Mouse (Mus musculus): ENCODE results near the gene Npnt.

Gene Npnt

DNA sequence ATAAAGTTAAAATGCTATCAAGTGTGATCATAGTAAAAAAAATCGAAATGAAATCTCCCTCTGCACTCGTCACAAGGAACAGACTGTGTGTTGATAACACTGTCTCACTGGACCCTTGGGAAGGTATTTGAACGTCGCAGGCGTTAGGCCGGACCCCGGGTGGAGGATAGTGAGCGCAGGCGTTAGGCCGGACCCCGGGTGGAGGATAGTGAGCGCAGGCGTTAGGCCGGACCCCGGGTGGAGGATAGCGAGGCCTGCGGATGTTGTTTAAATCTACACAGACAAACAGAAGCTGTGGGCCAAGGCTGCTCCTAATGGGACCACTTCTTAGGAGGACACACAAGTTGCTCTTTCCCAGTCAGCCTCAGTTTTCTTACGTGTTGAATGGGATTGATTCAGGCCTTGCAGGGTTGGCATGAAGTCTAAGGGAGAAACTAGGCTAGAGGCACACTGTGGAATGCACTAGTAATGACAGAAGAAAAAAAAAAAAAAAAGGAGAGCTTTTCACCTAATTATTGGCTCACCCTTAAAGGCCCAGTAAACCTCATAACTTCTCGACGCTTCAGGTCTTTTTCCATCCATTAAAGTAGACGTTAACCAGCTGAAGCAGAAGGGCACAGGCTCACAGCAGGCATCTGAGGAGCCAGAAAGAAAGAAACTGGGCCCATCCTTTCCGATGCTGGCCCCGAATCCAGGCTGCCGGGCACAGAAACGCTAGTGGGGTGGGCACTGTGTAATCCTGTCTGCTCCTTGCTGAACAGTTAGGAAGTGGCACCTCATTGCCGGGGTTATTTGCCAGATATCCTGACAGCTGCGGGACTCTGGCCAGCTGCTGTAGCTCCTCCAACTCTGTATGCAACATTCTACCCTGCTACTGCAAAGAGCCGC, 98.0 kb downstream of the Npnt start:
- no peak for DNase-seq

DNA sequence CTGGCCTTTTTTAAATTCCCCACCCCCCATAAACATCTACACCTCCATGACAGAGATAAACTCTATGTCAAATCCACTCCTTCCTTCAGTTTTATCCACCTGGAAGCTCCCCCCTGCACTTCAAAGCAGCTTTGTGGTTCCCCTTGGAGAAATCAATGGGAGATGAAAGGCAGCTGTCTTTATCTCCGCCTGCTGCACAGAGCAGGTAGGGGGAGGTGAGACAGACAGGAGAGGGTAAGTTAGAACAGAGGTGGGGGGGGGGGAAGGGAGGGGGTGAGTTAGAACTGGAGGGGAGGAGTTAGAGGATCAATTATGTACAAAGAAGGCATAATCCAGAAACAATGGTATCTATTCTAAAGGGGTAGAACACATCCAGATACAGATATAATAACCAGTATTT, 98.7 kb downstream of the Npnt start:
- DNase-seq, result no peak

DNA sequence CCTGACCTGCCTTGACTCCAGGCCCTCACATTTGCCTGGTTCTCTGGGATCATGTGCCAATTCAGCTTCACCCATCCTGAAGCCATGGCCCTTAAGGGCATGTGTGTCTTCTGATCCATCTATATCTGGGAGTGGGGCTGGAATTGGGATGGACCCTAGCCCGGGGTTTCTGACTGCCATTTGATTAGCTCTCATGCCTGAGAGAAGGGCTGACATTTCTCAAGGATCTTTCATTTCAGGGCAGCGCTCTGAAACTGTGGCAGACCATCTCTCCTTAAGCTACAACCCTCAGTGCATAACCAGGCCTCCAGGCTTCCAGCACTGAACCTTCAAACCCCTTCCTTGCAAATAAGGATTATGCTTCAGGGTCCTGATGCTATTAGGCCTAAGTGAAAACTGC, 99.7 kb downstream of the Npnt start:
- no peak for DNase-seq

DNA sequence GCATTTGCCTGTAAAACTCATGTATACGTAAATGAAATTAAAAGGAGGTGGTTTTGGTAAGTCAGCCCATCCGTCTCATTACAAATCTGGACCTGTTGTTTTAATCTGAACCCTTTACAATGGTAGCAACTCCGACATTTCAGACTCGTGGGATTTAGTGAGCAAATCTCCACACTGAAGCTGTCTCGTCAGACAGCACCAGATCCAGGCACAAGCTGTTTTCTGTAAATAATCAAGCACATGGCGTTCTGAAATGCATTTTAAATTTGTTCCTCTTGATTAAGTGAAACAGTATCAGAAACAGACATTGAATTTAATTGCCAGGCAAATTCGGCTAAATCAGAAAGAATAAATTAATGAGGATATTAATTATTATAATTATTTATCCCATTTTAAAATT, 100.4 kb downstream of the Npnt start:
- no peak for DNase-seq

DNA sequence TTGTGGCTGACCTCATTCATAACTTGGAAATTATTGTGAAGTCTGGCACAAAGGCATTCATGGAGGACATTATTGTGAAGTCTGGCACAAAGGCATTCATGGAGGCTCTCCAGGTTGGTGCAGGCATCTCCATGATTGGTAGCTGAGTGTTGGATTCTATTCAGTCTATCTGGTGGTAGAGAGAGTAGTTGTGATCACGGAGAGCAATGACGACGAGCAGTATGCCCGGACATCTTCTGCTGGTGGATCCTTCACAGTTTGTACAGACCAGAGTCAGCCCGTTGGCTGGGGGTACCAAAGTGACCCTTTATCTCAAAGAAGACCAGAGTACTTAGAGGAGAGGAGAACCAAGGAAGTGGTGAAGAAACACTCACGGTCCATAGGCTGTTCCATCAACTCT, 107.4 kb downstream of the Npnt start:
- no peak for DNase-seq

DNA sequence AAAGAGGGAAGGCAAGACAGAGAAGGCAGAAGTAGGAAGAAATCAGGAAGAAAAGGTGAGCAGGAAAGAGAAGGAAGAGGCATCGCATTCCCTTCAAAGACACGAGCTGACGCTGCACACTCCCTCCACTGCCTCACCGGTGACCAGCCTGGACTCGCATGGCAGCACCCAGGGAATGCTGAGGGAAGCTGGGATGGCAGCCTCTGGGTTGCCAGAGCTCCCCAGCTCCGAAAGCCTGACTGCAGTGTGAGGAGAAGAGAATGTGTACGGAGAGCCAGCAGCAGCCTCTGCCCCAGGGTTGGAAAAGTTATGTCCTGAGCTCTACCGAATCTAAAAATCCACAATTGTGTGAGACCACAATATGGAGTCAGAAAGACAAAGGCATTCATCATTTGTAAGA, 110.6 kb downstream of the Npnt start:
- no peak for DNase-seq

DNA sequence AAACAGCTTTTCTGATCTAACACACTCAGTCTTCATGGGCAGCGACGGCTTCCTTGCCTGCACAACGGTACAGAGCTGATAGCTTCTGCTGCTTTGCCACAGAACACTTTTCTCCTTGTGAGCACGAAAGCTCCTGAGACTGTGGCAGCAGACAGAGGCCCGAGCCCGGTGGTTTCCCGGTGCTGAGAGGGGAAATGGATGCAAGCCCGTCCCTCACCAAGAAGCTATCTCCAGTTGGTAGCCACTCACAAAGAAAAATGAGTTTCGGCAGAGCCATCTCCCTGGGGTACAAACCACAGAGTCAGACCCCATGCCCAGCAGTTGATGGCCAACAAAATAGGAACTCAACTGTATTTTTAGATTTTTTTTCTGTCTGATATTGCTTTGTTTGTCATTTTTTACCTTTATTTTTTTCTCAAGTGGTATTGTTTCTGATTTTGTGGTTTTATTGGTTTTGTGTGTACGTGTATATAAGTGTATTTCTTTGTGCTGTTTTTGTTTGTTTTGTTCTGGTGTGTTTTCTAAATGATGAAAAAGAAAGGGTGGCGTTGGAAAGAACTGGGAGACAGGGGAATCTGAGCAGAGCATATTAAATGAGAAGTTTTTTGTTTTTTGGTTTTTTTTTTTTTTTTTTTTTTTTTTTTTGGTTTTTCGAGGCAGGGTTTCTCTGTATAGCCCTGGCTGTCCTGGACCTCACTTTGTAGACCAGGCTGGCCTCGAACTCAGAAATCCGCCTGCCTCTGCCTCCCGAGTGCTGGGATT, 111.3 kb downstream of the Npnt start:
- no peak for DNase-seq

DNA sequence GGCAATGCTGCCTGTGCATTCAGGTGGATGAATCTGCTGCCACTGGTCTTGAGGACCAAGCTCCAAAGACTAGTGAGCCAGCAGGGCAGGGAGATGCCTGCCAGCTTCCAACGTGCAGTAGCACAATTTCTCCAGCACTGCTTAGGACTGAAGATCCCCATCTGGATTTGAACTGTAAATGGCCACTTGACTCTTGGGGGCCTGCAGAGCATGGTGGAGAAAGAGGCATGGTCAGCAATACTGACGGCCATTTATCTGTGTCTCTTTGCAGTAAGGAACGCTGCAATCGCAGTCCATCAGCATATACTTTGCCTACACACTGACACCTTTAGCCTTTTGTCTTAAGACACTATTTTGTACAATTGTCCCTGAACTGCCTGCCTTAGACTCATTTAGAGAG, 113.0 kb downstream of the Npnt start:
- no peak for DNase-seq

DNA sequence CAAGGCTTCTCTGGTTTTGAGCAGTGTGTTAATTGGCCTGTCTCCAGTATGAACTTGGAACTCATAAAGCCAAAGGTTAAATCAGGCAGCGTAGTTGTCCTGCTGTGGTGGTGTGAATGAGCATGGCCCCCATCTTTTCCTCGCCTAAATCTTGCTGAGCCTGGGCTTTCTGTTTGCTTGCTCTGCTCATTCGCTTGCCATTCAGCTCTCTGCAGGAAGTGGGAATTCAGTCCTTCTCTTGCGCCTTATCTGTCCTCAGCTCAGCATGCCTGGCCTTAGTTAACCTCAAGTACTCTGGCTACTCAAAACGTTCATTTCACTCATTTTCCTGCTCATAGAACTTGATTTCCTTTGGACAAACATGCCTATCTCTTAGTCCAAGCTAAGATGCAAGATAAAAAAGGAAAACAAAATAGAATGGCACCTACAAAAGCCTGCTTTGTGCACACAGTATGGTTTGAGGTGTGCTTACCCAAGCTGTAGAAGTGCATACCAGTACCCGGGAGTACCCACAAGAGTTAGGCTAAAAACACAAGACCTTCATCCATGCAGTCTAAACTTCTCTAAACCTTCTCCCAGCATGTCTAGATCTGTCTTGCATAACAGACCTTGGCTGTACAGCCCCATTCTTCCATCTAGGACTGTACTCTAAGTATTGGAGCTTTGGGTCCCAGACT, 114.8 kb downstream of the Npnt start:
- DNase-seq, result no peak
